11 mouse cellular contexts compared by ENCODE assay signal in the genomic region with DNA sequence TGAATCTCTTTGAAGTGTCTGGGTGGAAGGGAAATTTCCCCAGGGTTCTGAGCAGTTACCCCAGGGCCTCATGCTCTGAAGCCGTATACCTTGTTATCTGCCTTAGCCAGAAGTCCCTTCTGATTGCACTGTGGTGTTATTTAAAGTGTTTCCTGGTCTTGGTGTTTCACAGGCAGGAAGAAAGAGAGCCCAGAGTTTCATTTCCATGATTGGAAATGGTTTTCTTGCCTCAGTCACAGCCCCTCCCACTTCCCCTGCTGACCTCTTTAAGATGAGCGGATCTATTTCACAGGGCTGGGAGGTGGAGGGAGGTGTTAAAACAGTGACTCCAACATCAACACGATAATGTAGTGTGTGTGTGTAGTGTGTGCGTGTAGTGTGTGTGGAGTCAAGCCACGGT.
DNase-seq lines count a peak whose midpoint lies in the region; ATAC-seq and TF ChIP-seq lines count a peak whose summit lies in the region.
"Had no signal": no experiment of that assay in that cellular context is flagged by ENCODE, and none has a peak within 500 bp of the region (broad histone marks: within the 10 kb centered on the region; RNA-seq: fewer than 3 reads in every experiment).

No protein-coding gene starts in this region.

- H3K27ac ChIP-seq in layer of hippocampus, adult 2 months = peak overlapping the region; percentile 6; the same call in 1 of the 2 replicates
- H3K27ac ChIP-seq: heart, embryonic 15.5 days; lung, embryonic 15.5 days had no signal

- DNase-seq in layer of hippocampus, adult 2 months (ENCODE audit: low spot score in 2 of 2) = no peak
- DNase-seq in layer of hippocampus, adult 18-20 months (ENCODE audit: low spot score in 2 of 2) = no peak
- DNase-seq in layer of hippocampus, postnatal 36 days = no peak
- no peak for DNase-seq in right cerebral cortex, adult 2 months (ENCODE audit: low spot score in 2 of 2)
- no peak for DNase-seq in left cerebral cortex, adult 8-10 months (ENCODE audit: low spot score in 2 of 2)
- DNase-seq: cerebellum, postnatal 25 days had no signal

- no peaks in the 10 kb centered on the region for H3K27me3 ChIP-seq in megakaryocyte, embryonic 14.5 days (replicated peaks)
- H3K27me3 ChIP-seq: heart, embryonic 15.5 days; lung, embryonic 15.5 days had no signal

- peak; percentile 87 for ATAC-seq in activated CD4-positive, CD25-positive, alpha-beta regulatory T cell, adult 4 months
- peak; percentile 61 for ATAC-seq in granulocyte monocyte progenitor cell, adult 5-6 weeks (replicated peaks; ENCODE audit: poor library complexity, severe bottlenecking)

- no peak overlapping the region for H3K4me3 ChIP-seq in layer of hippocampus, adult 2 months
- H3K4me3 ChIP-seq in megakaryocyte, embryonic 14.5 days (replicated peaks) = peak overlapping the region; percentile 50
- H3K4me3 ChIP-seq: heart, embryonic 15.5 days; lung, embryonic 15.5 days had no signal

- H3K9me3 ChIP-seq in megakaryocyte, embryonic 14.5 days = no peaks in the 10 kb centered on the region; the same call in 1 of the 2 replicates
- H3K9me3 ChIP-seq: heart, embryonic 15.5 days; lung, embryonic 15.5 days had no signal

- TF ChIP-seq CTCF in layer of hippocampus, adult 2 months (conservative IDR thresholded peaks at IDR 0.05) = no peak

- peaks cover 29% of the 10 kb centered on the region for H3K4me1 ChIP-seq in megakaryocyte, embryonic 14.5 days

- H3K36me3 ChIP-seq in megakaryocyte, embryonic 14.5 days (replicated peaks; ENCODE audit: low read length) = peaks cover 7% of the 10 kb centered on the region
- H3K36me3 ChIP-seq: heart, embryonic 15.5 days; lung, embryonic 15.5 days had no signal
